Mouse (Mus musculus) cortical plate, adult 2 months (tissue): ENCODE results near the gene Lmntd1. TPM values are rescaled to one million over a fixed set of nuclear protein-coding genes. Genes with fewer than 3 reads are reported as not detected.
"Not testable (repeated sequence)": the region's sequence is repeated elsewhere in the genome, so short reads cannot be mapped to it uniquely, and the experiment has no call there.

Experiments used
- H3K27ac ChIP-seq: fragments of 200-500 bp; 2 replicates; pipeline ENCODE4 v1.5.1; 2012; ENCODE audit warnings: low read length, control low read depth, inconsistent platforms; ENCODE audit not compliant: insufficient read depth
- H3K4me1 ChIP-seq: fragments of 200-500 bp; 2 replicates; pipeline ENCODE4 v1.6.1; 2011; ENCODE audit warnings: low read length; ENCODE audit not compliant: control insufficient read depth, insufficient read depth
- H3K4me3 ChIP-seq: fragments of 200-500 bp; 2 replicates; pipeline ENCODE4 v1.5.1; 2011; ENCODE audit warnings: mild to moderate bottlenecking, low read length, control low read depth; ENCODE audit not compliant: insufficient read depth
- CTCF ChIP-seq: fragments of 200-500 bp; IDR thresholded peaks from 2 replicates; pipeline ENCODE4 v1.5.1; 2011; ENCODE audit warnings: mild to moderate bottlenecking, control low read depth, low read length; ENCODE audit not compliant: insufficient read depth; ENCODE audit errors: extremely low read depth
- POLR2A ChIP-seq: fragments of 200-500 bp; IDR thresholded peaks from 2 replicates; pipeline ENCODE4 v1.6.1; 2011; ENCODE audit warnings: mild to moderate bottlenecking, low read length, control low read depth; ENCODE audit not compliant: insufficient read depth; ENCODE audit errors: extremely low read depth
- polyA plus RNA-seq: library from polyadenylated mRNA; depleted of rRNA; stranded (reverse); fragments of >200 nt; gene quantifications from 2 replicates; pipeline ENCODE4 v1.2.3, GENCODE M21; 2012

Gene Lmntd1
- polyA plus RNA-seq, 1 experiment, result 1.0 TPM

DNA sequence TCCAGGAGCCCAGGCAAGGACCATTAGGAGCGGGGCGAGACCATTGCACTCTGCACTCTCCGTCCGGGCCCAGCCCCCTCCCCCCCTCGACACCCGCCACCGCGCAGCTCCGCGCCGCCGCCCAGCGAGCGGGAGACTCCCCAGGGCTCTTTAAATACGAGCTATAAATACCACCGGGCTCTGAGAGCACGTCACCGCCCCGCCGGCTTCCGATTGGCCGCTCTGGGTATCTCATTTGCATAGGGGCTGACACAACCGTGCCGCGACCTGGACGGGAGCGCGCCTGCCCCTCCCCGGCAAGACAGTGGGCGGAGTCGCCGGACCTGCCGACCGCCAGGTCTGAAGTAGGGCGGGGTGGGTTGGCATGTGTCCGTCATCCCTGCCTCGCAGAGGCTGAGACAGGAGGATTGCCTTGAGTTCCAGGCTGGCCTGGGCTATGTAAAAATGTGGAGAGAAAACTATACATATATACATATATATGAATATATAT, 273.4 kb downstream of the Lmntd1 start:
- Histone ChIP-seq H3K27ac (peak overlapping the region; percentile 79; the same call in 1 of the 2 replicates), H3K4me3 (peak overlapping the region; percentile 49), H3K4me1 (no peaks in the 10 kb centered on the region)
- TF ChIP-seq CTCF (no peak), POLR2A (peak; percentile 68)

DNA sequence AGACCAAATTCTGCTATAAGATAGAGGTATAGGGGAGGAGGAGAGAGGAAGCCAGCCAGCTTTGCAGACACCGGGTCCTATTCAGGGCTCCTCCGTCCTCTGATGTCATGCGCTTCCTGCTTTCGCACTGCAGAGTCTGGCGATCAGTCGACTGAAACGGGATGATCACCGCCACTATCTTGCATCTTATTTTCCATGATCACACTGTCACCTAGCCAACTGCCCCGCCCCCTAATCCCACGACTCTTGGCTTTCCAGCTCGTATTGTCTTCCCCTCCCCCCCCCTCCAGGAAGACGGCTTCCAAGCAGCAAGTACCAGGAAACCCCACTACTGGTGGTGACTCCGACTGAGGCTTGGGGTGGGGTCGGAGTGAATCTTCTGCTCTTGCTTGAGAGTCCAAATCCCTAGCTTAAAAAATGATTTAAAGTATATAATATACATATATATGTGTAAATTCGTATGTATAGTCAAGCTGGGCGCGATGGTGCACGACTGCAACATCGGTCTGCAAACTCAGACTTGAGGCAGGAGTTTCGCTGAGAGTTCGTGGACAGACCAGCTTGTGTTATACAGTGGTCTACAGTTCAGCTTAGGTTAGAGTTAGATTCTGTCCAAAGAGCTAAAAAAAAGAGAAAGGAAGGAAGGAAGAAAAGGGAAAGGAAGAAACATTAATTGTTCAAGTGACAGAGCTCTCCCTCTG, 274.0 kb downstream of the Lmntd1 start:
- H3K4me1 ChIP-seq, result no peaks in the 10 kb centered on the region
- TF ChIP-seq CTCF, result no peak
- TF ChIP-seq POLR2A, result no peak
- peak overlapping the region; percentile 79; the same call in 1 of the 2 replicates for H3K27ac ChIP-seq
- H3K4me3 ChIP-seq, result peak overlapping the region; percentile 49

DNA sequence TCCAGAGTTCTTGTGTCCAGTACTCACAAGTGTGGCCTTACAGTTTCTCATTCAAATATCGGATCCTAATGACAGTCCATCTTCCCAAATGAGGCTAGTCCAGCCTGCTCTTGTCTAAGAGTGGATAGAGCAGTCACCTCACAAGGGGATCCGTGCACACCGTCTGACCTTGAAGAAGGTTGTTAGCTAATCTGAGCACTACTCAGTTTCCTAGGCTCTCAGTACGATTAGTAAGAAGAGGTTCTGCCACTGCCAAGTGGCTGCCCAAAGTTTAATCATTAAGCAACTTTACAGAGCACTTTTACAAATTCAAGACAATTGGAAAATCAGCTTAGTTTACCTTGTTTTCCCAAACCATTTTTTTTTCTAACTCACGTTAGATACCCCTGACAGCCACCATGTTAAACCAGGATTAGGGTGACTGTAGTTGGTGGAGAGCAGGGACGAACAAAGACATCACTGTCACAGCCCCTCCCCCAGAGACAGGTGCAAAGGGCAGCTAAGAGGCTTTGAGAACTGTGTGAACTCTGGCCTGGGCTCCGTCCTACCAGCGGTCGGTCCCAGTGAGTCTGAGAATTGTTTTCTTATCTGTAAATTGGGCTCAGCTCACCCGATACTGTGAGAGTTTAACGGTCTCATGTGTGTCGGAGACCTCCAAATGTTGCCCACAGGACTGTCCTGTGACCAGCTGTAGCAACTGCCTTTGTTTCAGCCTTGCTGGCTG, 275.4 kb downstream of the Lmntd1 start:
- no peak overlapping the region for H3K27ac ChIP-seq
- H3K4me1 ChIP-seq, result no peaks in the 10 kb centered on the region
- no peak overlapping the region for H3K4me3 ChIP-seq
- TF ChIP-seq POLR2A (no peak), CTCF (no peak)

DNA sequence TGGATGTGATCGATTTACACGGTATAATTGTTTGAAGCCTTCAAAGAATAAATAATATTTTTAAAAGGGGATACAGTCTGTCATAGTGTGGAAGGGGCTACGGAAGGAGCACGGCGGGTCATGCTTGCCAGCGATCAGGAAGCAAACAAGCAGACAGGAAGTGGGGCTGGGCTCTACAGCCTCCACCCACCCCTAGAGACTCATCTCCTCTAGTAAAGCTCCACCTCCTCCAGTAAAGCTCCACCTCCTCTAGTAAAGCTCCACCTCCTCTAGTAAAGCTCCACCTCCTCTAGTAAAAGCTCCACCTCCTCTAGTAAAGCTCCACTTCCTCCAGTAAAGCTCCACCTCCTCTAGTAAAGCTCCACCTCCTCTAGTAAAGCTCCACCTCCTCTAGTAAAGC, 276.6 kb downstream of the Lmntd1 start:
- not testable (repeated sequence) for H3K27ac ChIP-seq, H3K4me1 ChIP-seq, H3K4me3 ChIP-seq

DNA sequence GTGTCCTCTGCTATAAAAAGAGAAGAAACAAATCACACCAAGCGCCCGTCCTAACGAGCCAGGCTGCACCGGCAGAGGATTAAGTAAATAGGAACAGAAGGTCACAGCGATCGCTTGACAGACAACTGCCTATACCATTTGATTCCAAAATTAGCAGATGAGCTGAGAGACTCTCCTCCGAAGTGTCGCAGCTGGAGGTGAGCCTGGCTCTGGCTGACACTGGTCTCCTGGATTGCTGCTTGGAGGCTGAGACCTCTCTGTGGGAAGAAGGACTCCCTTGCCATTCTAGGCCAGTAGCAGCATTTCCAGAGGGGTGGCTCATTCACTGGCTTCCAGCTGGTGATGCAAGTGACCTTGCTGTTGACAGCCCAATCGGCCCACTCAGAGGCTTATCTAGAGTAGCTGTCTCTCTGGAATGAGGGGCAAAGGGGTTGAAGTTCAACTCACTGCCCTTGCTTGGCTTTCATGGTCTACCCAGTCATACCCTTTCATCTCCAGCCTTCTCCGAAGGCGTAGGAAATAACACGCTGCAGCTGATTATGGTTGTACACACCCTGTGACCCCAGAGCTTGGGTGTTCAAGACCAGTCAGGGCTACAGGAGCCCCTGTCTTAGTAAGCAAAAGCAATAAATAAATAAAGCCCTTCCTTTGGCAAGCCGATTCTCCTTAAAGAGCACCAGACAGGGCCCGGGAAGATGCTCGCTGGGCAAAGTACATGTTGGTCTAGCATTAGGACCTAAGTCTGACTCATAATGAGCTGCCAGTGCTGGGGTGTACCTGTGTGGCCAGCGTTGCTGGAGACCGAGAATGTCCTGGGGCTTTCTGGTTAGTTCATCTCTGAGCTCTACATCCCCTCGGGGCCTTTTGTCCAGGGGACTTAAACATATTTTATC, 278.0 kb downstream of the Lmntd1 start:
- Histone ChIP-seq H3K4me3 (no peak overlapping the region), H3K4me1 (no peaks in the 10 kb centered on the region), H3K27ac (no peak overlapping the region)
- TF ChIP-seq POLR2A (no peak), CTCF (no peak)

DNA sequence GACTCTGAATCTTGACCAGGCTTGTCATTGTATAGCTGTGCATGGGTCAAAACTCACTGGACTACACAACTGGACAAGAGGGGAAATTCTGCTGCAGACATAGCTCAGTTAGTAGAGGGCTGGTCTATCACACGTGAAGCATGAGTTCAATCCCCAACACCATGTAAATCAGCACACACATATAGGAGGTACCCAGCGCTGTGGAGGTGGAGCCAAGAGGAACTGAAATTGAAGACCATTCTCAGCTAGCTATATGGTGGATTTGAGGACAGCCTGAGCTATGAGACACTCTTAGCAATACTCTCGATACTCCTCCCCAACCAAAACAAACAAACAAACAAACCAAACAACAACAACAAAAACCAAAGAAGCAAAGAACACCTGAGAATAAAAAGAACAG, 279.9 kb downstream of the Lmntd1 start:
- TF ChIP-seq POLR2A (no peak), CTCF (no peak)
- no peak overlapping the region for H3K4me3 ChIP-seq
- H3K27ac ChIP-seq, result no peak overlapping the region
- H3K4me1 ChIP-seq, result no peaks in the 10 kb centered on the region

DNA sequence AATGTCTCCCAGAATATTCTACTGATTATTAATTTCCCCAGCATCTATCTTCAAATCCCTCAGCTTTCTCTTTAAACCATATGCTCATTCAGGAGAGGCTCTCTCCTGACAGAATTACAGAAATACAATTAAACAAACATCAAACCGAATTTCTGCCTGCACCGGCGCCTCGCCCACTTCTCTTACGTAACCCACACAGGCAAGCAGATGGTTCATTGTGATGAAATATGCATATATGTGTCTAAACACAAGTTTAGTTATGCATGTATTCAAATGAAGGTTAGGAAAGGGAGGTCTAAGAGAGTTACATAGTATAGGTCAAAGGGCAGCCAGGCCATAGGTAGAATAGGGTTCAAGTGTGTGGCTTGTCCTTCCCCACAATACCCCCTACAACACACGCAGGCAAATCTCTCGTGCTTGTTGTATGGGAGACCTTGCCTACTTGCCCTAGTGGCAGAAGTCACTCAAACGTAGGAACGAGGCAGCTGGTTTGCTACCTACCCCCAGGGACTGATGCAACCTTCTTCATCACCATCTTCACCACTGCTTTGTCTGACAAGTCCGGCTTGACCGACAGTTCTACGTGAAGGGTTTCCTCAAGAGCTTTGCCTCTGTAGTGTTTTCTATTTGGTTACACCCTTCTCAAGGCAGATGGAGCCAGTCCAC, 287.8 kb downstream of the Lmntd1 start:
- peak overlapping the region; percentile 43; the same call in 1 of the 2 replicates for H3K27ac ChIP-seq
- peaks cover 10% of the 10 kb centered on the region for H3K4me1 ChIP-seq
- no peak overlapping the region for H3K4me3 ChIP-seq
- TF ChIP-seq CTCF, result no peak
- TF ChIP-seq POLR2A, result no peak

DNA sequence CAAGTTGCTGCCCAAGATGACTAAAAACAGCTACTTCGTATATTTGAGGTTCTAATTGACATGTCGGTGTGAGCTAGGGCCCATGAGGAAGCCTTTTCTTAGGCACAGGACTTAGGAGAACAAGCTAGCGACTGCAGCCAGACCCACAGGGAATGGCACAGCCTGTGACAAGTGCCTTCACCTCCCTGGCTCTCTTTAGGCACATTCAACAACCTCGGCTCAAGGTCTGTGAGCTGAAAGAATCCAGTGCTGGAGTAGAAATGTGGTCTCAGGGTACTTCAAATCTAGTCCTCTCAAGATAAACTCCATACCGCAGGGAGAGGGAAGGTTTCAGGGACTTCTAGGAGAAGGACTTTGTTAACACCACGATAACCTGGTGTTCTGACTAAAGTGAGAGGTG, 289.0 kb downstream of the Lmntd1 start:
- peak overlapping the region; percentile 53; the same call in 1 of the 2 replicates for H3K27ac ChIP-seq
- no peak for TF ChIP-seq POLR2A
- TF ChIP-seq CTCF, result no peak
- H3K4me3 ChIP-seq, result no peak overlapping the region
- peaks cover 10% of the 10 kb centered on the region for H3K4me1 ChIP-seq

DNA sequence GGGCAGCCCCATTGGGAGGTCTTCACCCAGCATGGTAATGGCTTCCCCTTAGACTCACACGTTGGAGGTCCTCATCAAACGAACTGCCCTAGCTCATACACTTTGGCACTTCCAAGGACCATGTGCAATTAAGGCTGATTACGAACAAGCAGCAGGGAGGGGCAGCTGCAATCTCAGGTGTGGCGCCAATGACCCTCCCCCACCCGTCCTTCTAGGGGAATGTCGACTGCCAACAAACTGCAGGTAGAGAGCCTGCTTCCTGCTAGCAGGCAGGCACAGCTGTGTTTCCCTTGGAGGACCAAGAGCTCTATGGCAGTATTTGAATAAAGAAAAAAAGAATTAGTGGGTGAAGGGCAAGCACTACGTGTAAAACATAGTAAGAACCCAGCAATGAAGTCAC, 289.6 kb downstream of the Lmntd1 start:
- no peak overlapping the region for H3K27ac ChIP-seq
- no peak overlapping the region for H3K4me3 ChIP-seq
- peaks cover 10% of the 10 kb centered on the region for H3K4me1 ChIP-seq
- TF ChIP-seq POLR2A, result no peak
- no peak for TF ChIP-seq CTCF
